Mouse (Mus musculus) forebrain, embryonic 11.5 days (tissue): Measurements from ENCODE around the gene Ankmy1. TPM values are rescaled to one million over a fixed set of nuclear protein-coding genes. Genes with fewer than 3 reads are reported as not detected.

Experiments used
- ATAC-seq: fragments of 200-750 bp; cut with Nextera tagmentation; replicated peaks from 2 replicates; pipeline ENCODE4 v1.8.0; 2017; ENCODE audit warnings: moderate TSS enrichment; ENCODE audit not compliant: low FRiP score
- DNase-seq: peaks from one replicate; pipeline ENCODE4 v3.0.0-alpha.2; 2017; ENCODE audit warnings: low spot score
- H3K27ac ChIP-seq: fragments of 300-500 bp; sonication (generic); 2 replicates; pipeline ENCODE4 v1.5.1; 2014; ENCODE audit warnings: low read depth, low read length
- H3K27me3 ChIP-seq: fragments of 300-500 bp; sonication (generic); 2 replicates; pipeline ENCODE4 v1.6.1; 2014; ENCODE audit warnings: mild to moderate bottlenecking, low read length, mixed read lengths; ENCODE audit not compliant: control insufficient read depth, insufficient read depth
- H3K36me3 ChIP-seq: fragments of 300-500 bp; sonication (generic); 2 replicates; pipeline ENCODE4 v1.6.1; 2014; ENCODE audit warnings: mild to moderate bottlenecking, low read length, moderate library complexity, mixed read lengths; ENCODE audit not compliant: control insufficient read depth, insufficient read depth
- H3K4me1 ChIP-seq: fragments of 300-500 bp; sonication (generic); replicated peaks from 2 replicates; pipeline ENCODE4 v1.6.1; 2014; ENCODE audit warnings: low read length, mixed read lengths; ENCODE audit not compliant: control insufficient read depth, insufficient read depth
- H3K4me2 ChIP-seq: fragments of 300-500 bp; sonication (generic); 2 replicates; pipeline ENCODE4 v1.6.1; 2014; ENCODE audit warnings: low read depth, mild to moderate bottlenecking, low read length, moderate library complexity, mixed read lengths; ENCODE audit not compliant: severe bottlenecking
- H3K4me3 ChIP-seq: fragments of 300-500 bp; sonication (generic); 2 replicates; pipeline ENCODE4 v1.5.1; 2014; ENCODE audit warnings: low read depth, low read length
- H3K9ac ChIP-seq: fragments of 300-500 bp; sonication (generic); 2 replicates; pipeline ENCODE4 v1.6.1; 2014; ENCODE audit warnings: low read length
- H3K9me3 ChIP-seq: fragments of 300-500 bp; sonication (generic); 2 replicates; pipeline ENCODE4 v1.6.1; 2016; ENCODE audit warnings: low read length, mixed read lengths; ENCODE audit not compliant: control insufficient read depth
- WGBS: fragments of 180-500 bp; shearing (Covaris S2); extraction: QIAGEN DNeasy Blood & Tissue Kit; methylation state at CpG from one replicate; pipeline ENCODE4 v1.1.7; 2014; 5-methylcytosine and 5-hydroxymethylcytosine counted together
- polyA plus RNA-seq: library from polyadenylated mRNA; unstranded; fragments of >200 nt; fragmentation: Nextera tagmentation; extraction: Ambion mirVana; gene quantifications from 2 replicates; pipeline ENCODE4 v1.2.1, GENCODE M21; 2014

Gene Ankmy1
- polyA plus RNA-seq, 1 experiment from 2014 or later = 1.5 TPM

DNA sequence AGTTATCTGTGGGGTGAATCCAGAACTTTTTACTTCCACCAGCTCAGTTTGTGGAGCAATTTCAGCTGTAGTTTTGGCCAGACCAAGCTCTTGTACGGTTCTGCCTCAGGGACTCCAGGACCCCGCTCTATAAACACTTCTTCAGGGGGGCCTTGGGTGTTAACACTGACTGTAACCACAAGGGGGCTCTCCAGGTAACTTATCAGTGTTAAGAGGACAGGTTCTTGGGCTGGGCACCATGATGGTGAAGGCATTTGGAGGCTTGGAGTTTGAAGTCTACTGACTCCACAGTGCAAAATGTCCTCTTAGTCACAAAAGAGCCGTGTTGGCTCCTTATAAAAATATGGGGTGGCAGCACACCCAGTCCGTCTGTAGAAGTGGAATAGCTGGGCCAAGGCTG, 6.4 kb upstream of the Ankmy1 start:
- ATAC-seq = no peak

DNA sequence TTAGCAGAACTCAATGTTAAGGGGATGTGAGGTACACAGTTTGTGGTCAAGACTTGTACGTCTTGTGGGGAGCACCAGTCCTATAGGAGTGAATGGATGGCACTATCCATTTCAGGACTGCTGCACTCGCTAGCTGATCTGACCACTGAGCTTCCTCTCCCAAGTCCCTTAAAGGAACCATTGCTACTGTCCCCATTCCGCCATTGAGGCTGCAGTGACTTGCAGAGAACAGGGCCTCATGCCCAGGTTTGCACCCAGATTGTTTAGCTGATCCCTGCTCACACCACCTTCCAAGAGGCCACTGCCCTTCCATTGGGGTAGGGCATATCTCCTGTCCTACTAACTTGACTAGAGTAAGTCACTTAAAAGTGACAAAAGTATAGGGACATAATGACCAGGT, 6.0 kb upstream of the Ankmy1 start:
- DNase-seq (no peak), ATAC-seq (no peak)
- Histone ChIP-seq H3K4me3 (no peak overlapping the region), H3K36me3 (no peaks in the 10 kb centered on the region), H3K27me3 (no peaks in the 10 kb centered on the region), H3K4me1 (peaks cover 20% of the 10 kb centered on the region), H3K9ac (no peak overlapping the region), H3K9me3 (no peaks in the 10 kb centered on the region), H3K27ac (no peak overlapping the region), H3K4me2 (no peak overlapping the region)
- WGBS = 89% methylated on average over 3 of the region's 3 CpGs

More for the DNA sequence above, 6.4 kb upstream of the Ankmy1 start:
- Histone ChIP-seq H3K27ac (no peak overlapping the region), H3K4me3 (no peak overlapping the region), H3K4me1 (peaks cover 20% of the 10 kb centered on the region), H3K36me3 (no peaks in the 10 kb centered on the region), H3K9me3 (no peaks in the 10 kb centered on the region), H3K27me3 (no peaks in the 10 kb centered on the region), H3K4me2 (no peak overlapping the region), H3K9ac (no peak overlapping the region)
- WGBS = 68% methylated on average over 4 of the region's 4 CpGs
- peak; percentile 64 for DNase-seq

- Histone ChIP-seq H3K27ac (peak overlapping the region; percentile 62), H3K9me3 (no peaks in the 10 kb centered on the region), H3K27me3 (no peaks in the 10 kb centered on the region), H3K9ac (peak overlapping the region; percentile 75), H3K36me3 (no peaks in the 10 kb centered on the region), H3K4me1 (peaks cover 23% of the 10 kb centered on the region), H3K4me3 (peak overlapping the region; percentile 71), H3K4me2 (peak overlapping the region; percentile 81)
- no peak for ATAC-seq
- DNase-seq = no peak
- 45% methylated on average over 20 of the region's 20 CpGs for WGBS
Measured at GRCm38 (mm10) chr1:92907632-92908360, 5.1 kb upstream of the Ankmy1 start.

DNA sequence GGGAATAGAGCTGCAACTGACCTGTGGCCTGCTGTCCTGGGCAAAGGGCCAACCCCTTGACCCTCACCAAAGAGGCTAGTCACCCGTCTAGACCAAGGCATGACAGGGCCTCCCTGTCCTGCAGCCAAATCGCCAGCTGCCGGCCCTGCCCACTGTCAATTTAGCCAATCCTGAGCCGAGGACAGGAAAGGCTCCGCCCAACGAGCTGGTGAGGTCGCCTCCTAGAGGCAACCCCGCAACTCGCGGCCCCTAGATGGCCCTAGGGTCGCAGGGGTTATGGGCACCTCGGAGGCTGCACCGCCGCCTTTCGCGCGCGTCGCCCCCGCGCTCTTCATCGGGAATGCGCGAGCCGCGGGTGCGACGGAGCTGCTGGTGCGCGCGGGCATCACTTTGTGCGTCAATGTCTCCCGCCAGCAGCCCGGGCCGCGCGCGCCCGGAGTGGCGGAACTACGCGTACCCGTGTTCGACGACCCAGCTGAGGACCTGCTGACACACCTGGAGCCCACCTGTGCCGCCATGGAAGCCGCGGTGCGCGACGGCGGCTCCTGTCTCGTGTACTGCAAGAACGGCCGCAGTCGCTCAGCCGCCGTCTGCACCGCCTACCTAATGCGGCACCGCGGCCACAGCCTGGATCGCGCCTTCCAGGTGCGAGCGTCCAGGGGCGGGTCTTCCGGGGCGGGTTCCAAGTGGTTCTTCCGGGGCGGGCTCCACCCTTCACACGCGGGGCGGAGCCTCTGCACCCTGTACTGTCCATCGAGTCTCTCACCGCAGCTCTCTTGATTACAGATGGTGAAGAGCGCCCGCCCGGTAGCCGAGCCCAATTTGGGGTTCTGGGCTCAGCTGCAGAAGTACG, 4.3 kb upstream of the Ankmy1 start, which contains the start of gene Dusp28:
Gene Dusp28, plus strand, starts transcription at position 203 of the 853 bp plus-strand sequence.
- Histone ChIP-seq H3K4me2 (peak within 1 kb of the TSS; percentile 81), H3K4me3 (peak within 1 kb of the TSS; percentile 71), H3K9ac (peak within 1 kb of the TSS; percentile 75), H3K27ac (peak within 1 kb of the TSS; percentile 62), H3K27me3 (no peaks in the 10 kb centered on the region), H3K4me1 (peaks cover 22% of the 10 kb centered on the region), H3K36me3 (no peaks in the 10 kb centered on the region), H3K9me3 (no peaks in the 10 kb centered on the region)
- peak; percentile 86 for ATAC-seq
- under 1% methylated on average over 81 of the region's 81 CpGs for WGBS
- peak; percentile 93 for DNase-seq

- no peak for ATAC-seq
- Histone ChIP-seq H3K36me3 (no peaks in the 10 kb centered on the region), H3K4me1 (peaks cover 15% of the 10 kb centered on the region), H3K9ac (no peak overlapping the region), H3K27me3 (no peaks in the 10 kb centered on the region), H3K27ac (no peak overlapping the region), H3K4me2 (no peak overlapping the region), H3K9me3 (no peaks in the 10 kb centered on the region), H3K4me3 (no peak overlapping the region)
- no peak for DNase-seq
- 90% methylated on average over 2 of the region's 2 CpGs for WGBS
Measured at GRCm38 (mm10) chr1:92905703-92906310, 3.1 kb upstream of the Ankmy1 start.

DNA sequence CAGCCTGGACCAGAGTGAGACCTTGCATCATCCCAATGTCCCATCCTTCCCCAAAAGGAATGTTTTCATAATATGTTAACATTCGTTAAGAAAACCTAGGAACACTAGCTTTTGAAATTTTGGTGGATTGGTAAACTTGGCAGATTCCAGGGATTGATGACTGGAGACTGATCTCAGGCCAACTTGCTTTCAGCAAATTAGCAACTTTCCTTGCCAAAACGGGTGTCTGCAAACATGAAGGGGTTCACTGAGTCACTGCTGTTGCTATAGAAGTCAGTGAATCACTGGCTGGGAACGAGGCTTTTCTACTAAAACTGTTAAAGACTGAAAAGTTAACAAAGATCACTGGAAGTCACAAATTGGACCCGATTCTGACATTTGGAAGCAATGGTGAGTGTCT, 921 bp upstream of the Ankmy1 start:
- Histone ChIP-seq H3K4me3 (no peak overlapping the region), H3K9me3 (no peaks in the 10 kb centered on the region), H3K36me3 (no peaks in the 10 kb centered on the region), H3K9ac (no peak overlapping the region), H3K4me2 (no peak overlapping the region), H3K27me3 (no peaks in the 10 kb centered on the region), H3K27ac (no peak overlapping the region), H3K4me1 (peaks cover 8% of the 10 kb centered on the region; the same call in 1 of the 2 replicates)
- WGBS = 83% methylated on average over 4 of the region's 4 CpGs
- DNase-seq = no peak
- ATAC-seq = no peak

- Histone ChIP-seq H3K9me3 (no peaks in the 10 kb centered on the region), H3K27me3 (no peaks in the 10 kb centered on the region), H3K4me2 (no peak overlapping the region), H3K4me1 (no peaks in the 10 kb centered on the region), H3K9ac (no peak overlapping the region), H3K4me3 (no peak overlapping the region), H3K27ac (no peak overlapping the region), H3K36me3 (no peaks in the 10 kb centered on the region)
- ATAC-seq (peak; percentile 78), DNase-seq (peak; percentile 92)
- WGBS = 13% methylated on average over 3 of the region's 3 CpGs
Measured at GRCm38 (mm10) chr1:92895089-92895488, 7.6 kb downstream of the Ankmy1 start.

DNA sequence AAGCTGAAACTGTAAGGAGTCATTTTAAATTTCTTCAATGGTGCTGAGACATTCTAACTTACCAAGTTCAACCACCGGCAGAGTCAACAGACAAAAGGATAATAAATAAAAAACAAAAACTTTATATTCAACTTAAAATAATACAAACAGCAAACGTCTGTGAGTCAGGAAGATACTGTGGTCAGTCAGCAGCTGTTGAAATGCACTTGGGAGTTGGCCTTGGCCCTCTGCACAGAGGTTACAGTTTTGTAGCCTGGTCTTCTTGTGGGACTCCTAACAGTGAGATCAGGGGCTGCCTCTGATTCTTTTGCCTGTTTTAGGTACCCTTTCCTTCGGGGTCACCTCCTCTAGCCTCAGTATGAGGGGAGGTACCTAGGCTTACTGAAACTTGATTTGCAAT, 8.8 kb downstream of the Ankmy1 start:
- DNase-seq = no peak
- no peak for ATAC-seq
- Histone ChIP-seq H3K27me3 (no peaks in the 10 kb centered on the region), H3K4me3 (no peak overlapping the region), H3K9me3 (no peaks in the 10 kb centered on the region), H3K9ac (no peak overlapping the region), H3K4me1 (no peaks in the 10 kb centered on the region), H3K27ac (no peak overlapping the region), H3K36me3 (no peaks in the 10 kb centered on the region), H3K4me2 (no peak overlapping the region)
- WGBS = 76% methylated on average over 3 of the region's 3 CpGs
